In the genomic region with DNA sequence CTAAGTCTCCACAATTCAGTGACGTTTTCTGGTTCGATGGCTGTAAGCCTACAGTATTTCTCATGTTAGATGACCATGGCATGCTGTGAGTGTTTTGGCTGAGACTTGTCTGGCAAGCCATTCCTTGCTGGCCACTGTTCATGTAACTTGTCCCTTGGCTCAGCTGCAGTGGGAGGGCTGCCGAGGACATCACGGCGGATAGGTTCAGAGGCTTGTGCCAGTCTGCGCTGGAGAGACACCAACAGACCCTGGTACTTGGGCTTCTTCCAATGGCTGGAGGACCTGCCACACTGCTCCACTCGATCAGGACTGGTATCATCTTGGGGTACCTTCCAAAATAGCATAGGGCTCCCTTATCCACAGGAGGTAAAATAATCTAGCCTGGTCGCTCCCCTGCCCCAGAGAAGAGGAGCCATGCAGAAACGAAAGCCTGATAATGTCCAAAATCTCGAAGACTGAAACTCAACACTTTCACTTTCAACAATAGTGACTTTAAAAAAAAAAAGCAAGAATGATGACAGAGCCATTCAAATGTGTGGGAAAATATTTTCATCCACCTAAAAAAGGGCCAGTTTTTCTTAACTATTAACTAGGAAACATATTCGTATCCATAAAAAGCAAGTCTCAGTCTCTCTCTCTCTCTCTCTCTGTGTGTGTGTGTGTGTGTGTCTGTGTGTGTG, we compare ENCODE assay signal across 9 mouse cellular contexts. TPM values are rescaled to one million over a fixed set of nuclear protein-coding genes. Genes with fewer than 3 reads are reported as not detected.
A peak's percentile ranks its signal among the peaks of the same experiment; 100 is the strongest.
DNase-seq lines count a peak whose midpoint lies in the region; ATAC-seq and TF ChIP-seq lines count a peak whose summit lies in the region.
"Had no signal": no experiment of that assay in that cellular context is flagged by ENCODE, and none has a peak within 500 bp of the region (broad histone marks: within the 10 kb centered on the region; RNA-seq: fewer than 3 reads in every experiment).

No protein-coding gene starts in this region.

- no peak overlapping the region for H3K4me2 ChIP-seq in forebrain, embryonic 11.5 days (ENCODE audit: low read depth, low read length, severe bottlenecking)
- H3K4me2 ChIP-seq: midbrain, embryonic 12.5 days had no signal

- no peak for TF ChIP-seq CTCF in layer of hippocampus, adult 2 months (conservative IDR thresholded peaks at IDR 0.05)
- no peak for TF ChIP-seq CTCF in cerebellum, adult 2 months (IDR thresholded peaks at IDR 0.05; ENCODE audit: borderline replicate concordance, insufficient read depth, low read depth, low read length)

- no peak for TF ChIP-seq POLR2A in cerebellum, adult 2 months (IDR thresholded peaks at IDR 0.05; ENCODE audit: borderline replicate concordance, insufficient read depth, low read length)

- H3K9me3 ChIP-seq in forebrain, embryonic 11.5 days (ENCODE audit: control insufficient read depth, low read length), result no peaks in the 10 kb centered on the region
- H3K9me3 ChIP-seq: midbrain, embryonic 12.5 days had no signal

- intact Hi-C loops in heart, postnatal 36 days (cut with DNase I), result loop anchor here (2.0 to 10.0 kb wide), 2 partner anchors 46 to 298 kb away; no protein-coding TSS in a partner anchor

- H3K4me1 ChIP-seq in cerebellum, adult 2 months (ENCODE audit: control insufficient read depth, insufficient read depth, low read length), result peaks cover 14% of the 10 kb centered on the region
- peaks cover 10% of the 10 kb centered on the region; the same call in 1 of the 2 replicates for H3K4me1 ChIP-seq in forebrain, embryonic 11.5 days (replicated peaks; ENCODE audit: control insufficient read depth, insufficient read depth, low read length)

- peak overlapping the region; percentile 10; the same call in 1 of the 2 replicates for H3K4me3 ChIP-seq in layer of hippocampus, adult 2 months
- H3K4me3 ChIP-seq in cerebellum, adult 2 months (replicated peaks; ENCODE audit: insufficient read depth, low read depth, low read length), result peak overlapping the region; percentile 15
- no peak overlapping the region for H3K4me3 ChIP-seq in forebrain, embryonic 11.5 days (ENCODE audit: low read depth, low read length)
- H3K4me3 ChIP-seq: midbrain, embryonic 12.5 days had no signal

- peak overlapping the region; percentile 6; the same call in 1 of the 2 replicates for H3K27ac ChIP-seq in layer of hippocampus, adult 2 months
- no peak overlapping the region for H3K27ac ChIP-seq in cerebellum, adult 2 months (ENCODE audit: insufficient read depth, low read length)
- no peak overlapping the region for H3K27ac ChIP-seq in forebrain, embryonic 11.5 days (ENCODE audit: low read depth, low read length)
- H3K27ac ChIP-seq: midbrain, embryonic 12.5 days had no signal

- 14% methylated on average over 11 of the region's 11 CpGs for WGBS in cerebellum, adult 2 months
- 93% methylated on average over 11 of the region's 11 CpGs for WGBS in forebrain, embryonic 11.5 days

- no peak for DNase-seq in layer of hippocampus, adult 2 months (ENCODE audit: low spot score in 2 of 2)
- DNase-seq in layer of hippocampus, adult 9-10 months (ENCODE audit: low spot score), result no peak
- DNase-seq in adrenal gland, adult 8-10 months, result peak; percentile 15
- peak; percentile 84 to 88 for DNase-seq in cerebellum, adult 2 months
- peak; percentile 75 to 82 for DNase-seq in heart, postnatal 36 days
- DNase-seq in embryo, embryonic 11 days, result no peak
- no peak for DNase-seq in thymus, postnatal 36 days
- DNase-seq in forebrain, embryonic 11.5 days (ENCODE audit: low spot score), result no peak

- no peak overlapping the region for H3K9ac ChIP-seq in forebrain, embryonic 11.5 days (ENCODE audit: low read length)
- H3K9ac ChIP-seq: midbrain, embryonic 12.5 days had no signal

- no peak for ATAC-seq in forebrain, embryonic 11.5 days (replicated peaks; ENCODE audit: low FRiP score)

- H3K27me3 ChIP-seq in cerebellum, adult 2 months (ENCODE audit: control insufficient read depth, insufficient read depth, low read length), result no peaks in the 10 kb centered on the region
- no peaks in the 10 kb centered on the region for H3K27me3 ChIP-seq in forebrain, embryonic 11.5 days (ENCODE audit: control insufficient read depth, insufficient read depth, low read length)
- H3K27me3 ChIP-seq: midbrain, embryonic 12.5 days had no signal

- H3K36me3 ChIP-seq in forebrain, embryonic 11.5 days (ENCODE audit: control insufficient read depth, insufficient read depth, low read length), result no peaks in the 10 kb centered on the region; the same call in 1 of the 2 replicates

RNA-seq across cellular contexts. Expression of a gene that starts 12.7 kb away (rescaled TPM):
- total RNA-seq in layer of hippocampus, adult 2 months (2021), result 10 to 100 TPM; 20.5 to 21.7 TPM
- total RNA-seq in adrenal gland, adult 8-10 months (2022), result 10 to 100 TPM; 23.6 to 34.1 (median 29.9) TPM
- 30.2 and 32.2 TPM in 2 replicates for polyA plus RNA-seq in cerebellum, adult 2 months (2012; rRNA removed)
- 10 to 100 TPM; 17.3 to 17.8 TPM for total RNA-seq in heart, postnatal 36 days (2021)
- 104 and 113 TPM in 2 replicates for polyA plus RNA-seq in forebrain, embryonic 11.5 days (2014; fragmentation: Nextera tagmentation; extraction: Ambion mirVana)

RNA-seq across cellular contexts. Expression of a gene that starts 36.8 kb away (rescaled TPM):
- 10 to 100 TPM; 65.4 to 65.6 TPM for total RNA-seq in layer of hippocampus, adult 2 months (2021)
- total RNA-seq in adrenal gland, adult 8-10 months (2022), result 100 to 1,000 TPM; 140 to 169 (median 165) TPM
- 63.8 TPM in 2 replicates for polyA plus RNA-seq in cerebellum, adult 2 months (2012; rRNA removed)
- total RNA-seq in heart, postnatal 36 days (2021), result 10 to 100 TPM; 91.2 to 100.0 TPM
- polyA plus RNA-seq in forebrain, embryonic 11.5 days (2014; fragmentation: Nextera tagmentation; extraction: Ambion mirVana), result 89.2 and 91.3 TPM in 2 replicates

RNA-seq across cellular contexts. Expression of a gene that starts 36.9 kb away (rescaled TPM):
- 1 to 10 TPM; 1.6 to 2.7 TPM for total RNA-seq in layer of hippocampus, adult 2 months (2021)
- total RNA-seq in adrenal gland, adult 8-10 months (2022), result 1 to 10 TPM; 6.1 to 9.6 (median 6.5) TPM
- polyA plus RNA-seq in cerebellum, adult 2 months (2012; rRNA removed), result 2.7 and 2.8 TPM in 2 replicates
- total RNA-seq in heart, postnatal 36 days (2021), result 1 to 10 TPM; 6.5 to 6.6 TPM
- 17.1 and 17.3 TPM in 2 replicates for polyA plus RNA-seq in forebrain, embryonic 11.5 days (2014; fragmentation: Nextera tagmentation; extraction: Ambion mirVana)

RNA-seq across cellular contexts. Expression of a gene that starts 44.1 kb away (rescaled TPM):
- 10 to 100 TPM; 25.8 to 29.0 TPM for total RNA-seq in layer of hippocampus, adult 2 months (2021)
- 10 to 100 TPM; 32.8 to 55.5 (median 44.3) TPM for total RNA-seq in adrenal gland, adult 8-10 months (2022)
- polyA plus RNA-seq in cerebellum, adult 2 months (2012; rRNA removed), result 12.7 and 14.5 TPM in 2 replicates
- total RNA-seq in heart, postnatal 36 days (2021), result 10 to 100 TPM; 26.8 to 39.1 TPM
- 13.3 and 14.4 TPM in 2 replicates for polyA plus RNA-seq in forebrain, embryonic 11.5 days (2014; fragmentation: Nextera tagmentation; extraction: Ambion mirVana)

RNA-seq across cellular contexts. Expression of a gene that starts 47.7 kb away (rescaled TPM):
- 10 to 100 TPM; 35.4 to 37.3 TPM for total RNA-seq in layer of hippocampus, adult 2 months (2021)
- total RNA-seq in adrenal gland, adult 8-10 months (2022), result 10 to 100 TPM; 48.5 to 62.4 (median 56.3) TPM
- 54.6 and 55.1 TPM in 2 replicates for polyA plus RNA-seq in cerebellum, adult 2 months (2012; rRNA removed)
- 10 to 100 TPM; 85.5 to 91.0 TPM for total RNA-seq in heart, postnatal 36 days (2021)
- polyA plus RNA-seq in forebrain, embryonic 11.5 days (2014; fragmentation: Nextera tagmentation; extraction: Ambion mirVana), result 45.5 and 49.2 TPM in 2 replicates

Comparison
In these comparisons a context has a peak if more than half of its experiments do, and no peak if none do; other contexts are left out.
1. DNase-seq: peak in adrenal gland, adult 8-10 months (single experiment), cerebellum, adult 2 months (2 of 2) and heart, postnatal 36 days (2 of 2); none in layer of hippocampus, adult 2 months (0 of 2), layer of hippocampus, adult 9-10 months (single experiment), embryo, embryonic 11 days (single experiment), thymus, postnatal 36 days (0 of 2) and forebrain, embryonic 11.5 days (single experiment).